Mouse (Mus musculus) myocyte (in vitro differentiated cells): Measurements from ENCODE around the gene Sh3gl2. TPM values are rescaled to one million over a fixed set of nuclear protein-coding genes. Genes with fewer than 3 reads are reported as not detected.

Experiments
- H3K27me3 ChIP-seq: one replicate; pipeline ENCODE4 v1.6.1; 2011; ENCODE audit not compliant: control insufficient read depth, insufficient read depth, insufficient read length
- H3K36me3 ChIP-seq: one replicate; pipeline ENCODE4 v1.6.1; 2011; ENCODE audit not compliant: control insufficient read depth, insufficient read depth
- H3K4me2 ChIP-seq: one replicate; pipeline ENCODE4 v1.6.1; 2011; ENCODE audit warnings: low read depth, control low read depth
- H3K4me3 ChIP-seq: one replicate; pipeline ENCODE4 v1.5.1; 2011; ENCODE audit warnings: mild to moderate bottlenecking, control low read depth, moderate library complexity
- H3K79me2 ChIP-seq: one replicate; pipeline ENCODE4 v1.6.1; 2011; ENCODE audit not compliant: control insufficient read depth, insufficient read depth
- H3ac ChIP-seq: one replicate; pipeline ENCODE4 v1.6.1; 2011; ENCODE audit not compliant: control insufficient read depth, insufficient read length
- CEBPB ChIP-seq: IDR thresholded peaks from 2 replicates; pipeline ENCODE4 v1.6.1; 2011; ENCODE audit warnings: mild to moderate bottlenecking, moderate library complexity; ENCODE audit not compliant: poor library complexity, insufficient read depth, severe bottlenecking
- E2F4 ChIP-seq: IDR thresholded peaks from one replicate; pipeline ENCODE4 v1.6.1; 2011; ENCODE audit warnings: mild to moderate bottlenecking, control low read depth, moderate library complexity; ENCODE audit not compliant: insufficient read depth
- MAX ChIP-seq: IDR thresholded peaks from one replicate; pipeline ENCODE4 v1.6.1; 2011; ENCODE audit warnings: low read depth, mild to moderate bottlenecking, control low read depth
- MYOD1 ChIP-seq, 3 experiments: IDR thresholded peaks; one replicate each; pipeline ENCODE4 v1.6.1; 2011; ENCODE audit warnings: control low read depth in 2 of 3, low read depth in 2 of 3, mild to moderate bottlenecking in 2 of 3, moderate library complexity in 1 of 3; ENCODE audit not compliant: insufficient read length in 2 of 3, control insufficient read depth in 1 of 3
- MYOG ChIP-seq, 3 experiments: IDR thresholded peaks; one replicate each; pipeline ENCODE4 v1.6.1; 2011; ENCODE audit warnings: control low read depth in 2 of 3, low read depth in 2 of 3, mild to moderate bottlenecking in 2 of 3; ENCODE audit not compliant: insufficient read length in 2 of 3, control insufficient read depth in 1 of 3, insufficient read depth in 1 of 3
- POLR2A ChIP-seq: IDR thresholded peaks from one replicate; pipeline ENCODE4 v1.6.1; 2011; ENCODE audit warnings: low read depth, mild to moderate bottlenecking, control low read depth, moderate library complexity; ENCODE audit not compliant: insufficient read length
- POLR2AphosphoS2 ChIP-seq: IDR thresholded peaks from one replicate; pipeline ENCODE4 v1.6.1; 2011; ENCODE audit warnings: low read depth, control low read depth; ENCODE audit not compliant: insufficient read length
- REST ChIP-seq: IDR thresholded peaks from one replicate; pipeline ENCODE4 v1.6.1; 2011; ENCODE audit warnings: mild to moderate bottlenecking, control low read depth, moderate library complexity; ENCODE audit not compliant: insufficient read depth, insufficient read length
- SRF ChIP-seq: IDR thresholded peaks from one replicate; pipeline ENCODE4 v1.6.1; 2011; ENCODE audit warnings: low read depth; ENCODE audit not compliant: control insufficient read depth, insufficient read length
- TCF12 ChIP-seq: IDR thresholded peaks from one replicate; pipeline ENCODE4 v1.6.1; 2011; ENCODE audit warnings: mild to moderate bottlenecking, control low read depth; ENCODE audit not compliant: poor library complexity, insufficient read depth, severe bottlenecking
- TCF3 ChIP-seq: IDR thresholded peaks from one replicate; pipeline ENCODE4 v1.6.1; 2011; ENCODE audit warnings: low read depth, control low read depth; ENCODE audit not compliant: insufficient read length
- USF1 ChIP-seq: IDR thresholded peaks from one replicate; pipeline ENCODE4 v1.6.1; 2011; ENCODE audit warnings: low read depth, mild to moderate bottlenecking, control low read depth, moderate library complexity
- polyA plus RNA-seq: library from polyadenylated mRNA; unstranded; fragments of >200 nt; fragmentation: generic; extraction: Trizol; gene quantifications from one replicate; pipeline ENCODE4 v1.2.1, GENCODE M21; 2012; ENCODE audit warnings: missing spikeins

Gene Sh3gl2
- polyA plus RNA-seq, 1 experiment: not detected

DNA sequence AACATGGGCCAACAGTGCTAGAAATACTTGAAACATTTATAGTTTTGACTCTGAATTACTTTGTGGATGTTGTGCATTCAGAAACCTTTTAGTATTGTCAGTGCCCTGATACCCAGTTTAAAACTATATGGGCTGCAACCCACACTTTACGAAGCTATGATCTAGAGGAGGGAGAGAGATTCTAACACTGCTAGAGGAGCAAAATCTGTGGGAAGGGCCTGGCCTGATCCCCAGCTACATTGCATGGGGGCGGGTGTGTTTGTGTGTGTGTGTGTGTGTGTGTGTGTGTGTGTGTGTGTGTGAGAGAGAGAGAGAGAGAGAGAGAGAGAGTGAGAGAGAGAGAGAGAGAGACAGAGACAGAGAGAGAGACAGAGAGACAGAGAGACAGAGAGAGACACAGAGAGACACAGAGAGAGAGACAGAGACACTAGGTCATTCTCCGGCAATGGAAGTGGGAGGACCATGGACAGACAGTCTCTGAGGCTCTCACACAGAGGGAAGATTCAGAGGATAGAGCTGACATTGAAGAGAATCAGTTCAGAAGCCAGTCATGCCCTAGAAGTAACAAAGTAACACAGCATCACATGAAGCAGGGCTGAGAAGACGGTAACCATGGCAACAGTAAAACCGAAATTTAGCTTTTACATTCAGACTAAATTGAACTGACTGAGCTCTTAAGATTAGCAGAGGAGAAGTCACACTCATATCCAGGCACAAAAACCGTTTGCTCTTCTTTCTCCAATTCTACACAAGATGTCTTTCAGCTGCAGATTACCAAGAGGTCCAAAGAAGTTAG is 95.9 kb downstream of the Sh3gl2 start:
- Histone ChIP-seq H3ac (no peak overlapping the region), H3K79me2 (no peaks in the 10 kb centered on the region), H3K36me3 (no peaks in the 10 kb centered on the region), H3K4me3 (no peak overlapping the region), H3K27me3 (no peaks in the 10 kb centered on the region), H3K4me2 (no peak overlapping the region)
- TF ChIP-seq REST: no peak
- no peak for TF ChIP-seq TCF12
- no peak for TF ChIP-seq CEBPB
- no peak for TF ChIP-seq USF1
- no peak for TF ChIP-seq MYOD1 (IDR thresholded peaks at IDR 0.05; ENCODE audit: control insufficient read depth in 1 of 3, insufficient read length in 2 of 3, low read depth in 2 of 3)
- no peak for TF ChIP-seq POLR2A
- no peak for TF ChIP-seq SRF
- no peak for TF ChIP-seq POLR2AphosphoS2
- no peak for TF ChIP-seq TCF3
- no peak for TF ChIP-seq MAX

DNA sequence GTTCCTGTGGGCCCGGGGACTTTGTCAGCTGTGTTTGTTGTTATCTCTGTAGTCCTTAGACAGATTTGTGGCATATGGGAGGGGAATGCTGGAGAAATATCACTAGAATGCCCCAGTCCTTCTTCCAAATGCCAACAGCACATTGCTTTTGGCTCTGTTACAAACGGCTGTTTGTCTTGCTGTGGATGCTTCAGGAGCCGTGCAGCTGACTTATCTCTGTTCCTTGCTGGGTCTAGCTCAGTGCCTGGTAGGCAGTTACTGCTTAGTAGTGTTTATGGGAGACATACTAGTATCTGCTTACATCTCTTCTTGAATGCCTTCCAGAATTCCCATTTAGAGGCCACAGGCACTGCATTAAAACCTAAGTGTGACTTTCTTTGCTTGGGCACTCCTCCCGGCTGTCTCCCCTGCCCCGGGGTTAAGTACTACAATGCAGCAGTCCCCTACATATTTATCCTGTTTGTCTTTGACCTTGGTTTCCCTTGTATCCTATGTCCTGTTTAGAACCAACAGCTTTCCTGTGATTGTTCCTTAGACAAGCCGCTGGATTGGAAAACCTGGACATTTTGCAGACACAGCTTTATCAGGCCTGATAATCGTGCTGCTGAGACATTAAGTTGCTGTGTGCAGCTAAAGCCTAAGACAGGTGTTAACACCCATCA is 101.1 kb downstream of the Sh3gl2 start:
- TF ChIP-seq MAX (no peak), POLR2AphosphoS2 (no peak), CEBPB (no peak), MYOD1 (IDR thresholded peaks at IDR 0.05; ENCODE audit: control insufficient read depth in 1 of 3, insufficient read length in 2 of 3, low read depth in 2 of 3) (no peak), POLR2A (no peak), MYOG (IDR thresholded peaks at IDR 0.05; ENCODE audit: control insufficient read depth in 1 of 3, insufficient read depth in 1 of 3, insufficient read length in 2 of 3, low read depth in 2 of 3) (no peak), REST (no peak), USF1 (no peak), TCF12 (no peak), TCF3 (no peak), E2F4 (no peak), SRF (no peak)
- Histone ChIP-seq H3K36me3 (no peaks in the 10 kb centered on the region), H3K4me3 (no peak overlapping the region), H3ac (no peak overlapping the region), H3K79me2 (no peaks in the 10 kb centered on the region), H3K4me2 (no peak overlapping the region), H3K27me3 (no peaks in the 10 kb centered on the region)

DNA sequence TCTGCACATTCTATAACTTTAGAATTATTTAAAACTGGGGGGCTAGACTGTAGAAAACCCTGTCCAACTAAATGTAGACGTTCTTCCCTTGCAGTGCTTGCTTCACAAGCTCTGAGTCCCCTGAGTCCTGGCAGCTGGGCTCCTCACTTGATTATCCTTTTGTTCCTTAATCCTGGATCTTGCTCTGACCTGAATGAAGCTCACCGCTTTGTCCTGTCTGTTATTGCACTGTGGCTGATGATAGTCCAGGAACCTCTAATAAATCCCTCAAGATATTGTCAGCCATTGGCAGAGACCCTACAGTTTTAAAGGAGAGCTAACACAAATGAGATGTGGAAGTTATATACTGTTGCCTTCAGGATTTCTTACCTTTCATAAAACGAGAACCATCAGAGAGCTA is 114.2 kb downstream of the Sh3gl2 start:
- Histone ChIP-seq H3ac (no peak overlapping the region), H3K27me3 (no peaks in the 10 kb centered on the region), H3K79me2 (no peaks in the 10 kb centered on the region), H3K36me3 (no peaks in the 10 kb centered on the region), H3K4me2 (no peak overlapping the region), H3K4me3 (no peak overlapping the region)
- TF ChIP-seq SRF (no peak), POLR2AphosphoS2 (no peak), REST (no peak), MYOG (IDR thresholded peaks at IDR 0.05; ENCODE audit: control insufficient read depth in 1 of 3, insufficient read depth in 1 of 3, insufficient read length in 2 of 3, low read depth in 2 of 3) (no peak), POLR2A (no peak), E2F4 (no peak), CEBPB (no peak), TCF3 (no peak), MYOD1 (IDR thresholded peaks at IDR 0.05; ENCODE audit: control insufficient read depth in 1 of 3, insufficient read length in 2 of 3, low read depth in 2 of 3) (no peak), MAX (no peak), USF1 (no peak), TCF12 (no peak)

GRCm38 (mm10) chr4:85325454-85325853 is 120.5 kb downstream of the Sh3gl2 start:
- no peak overlapping the region for H3K4me3 ChIP-seq
- no peak overlapping the region for H3K4me2 ChIP-seq
- no peak overlapping the region for H3ac ChIP-seq
- H3K36me3 ChIP-seq: no peaks in the 10 kb centered on the region
- TF ChIP-seq SRF (no peak), TCF12 (no peak), REST (no peak), USF1 (no peak), TCF3 (no peak), POLR2AphosphoS2 (no peak), E2F4 (no peak), MYOG (IDR thresholded peaks at IDR 0.05; ENCODE audit: control insufficient read depth in 1 of 3, insufficient read depth in 1 of 3, insufficient read length in 2 of 3, low read depth in 2 of 3) (no peak), CEBPB (no peak), POLR2A (no peak), MAX (no peak), MYOD1 (IDR thresholded peaks at IDR 0.05; ENCODE audit: control insufficient read depth in 1 of 3, insufficient read length in 2 of 3, low read depth in 2 of 3) (no peak)
- no peaks in the 10 kb centered on the region for H3K79me2 ChIP-seq
- no peaks in the 10 kb centered on the region for H3K27me3 ChIP-seq
